Mouse (Mus musculus) kidney, adult 8-10 months (tissue): ENCODE data around the gene Celf2.

Source experiments
- DNase-seq, 2 experiments: peaks; one replicate each; pipeline ENCODE4 v3.0.0; 2022

Gene Celf2

GRCm38 (mm10) chr2:7006816-7007215 lies 502.5 kb downstream of the Celf2 start:
- no peak for DNase-seq

- no peak for DNase-seq
Measured at GRCm38 (mm10) chr2:7001967-7002366, 507.4 kb downstream of the Celf2 start.

- no peak for DNase-seq
Measured at GRCm38 (mm10) chr2:6991010-6991421, 518.3 kb downstream of the Celf2 start.

GRCm38 (mm10) chr2:6985706-6986105 lies 523.7 kb downstream of the Celf2 start:
- DNase-seq: no peak

- no peak for DNase-seq
Measured at GRCm38 (mm10) chr2:6983902-6984301, 525.5 kb downstream of the Celf2 start.

- DNase-seq: no peak
Measured at GRCm38 (mm10) chr2:6976300-6976699, 533.1 kb downstream of the Celf2 start.

GRCm38 (mm10) chr2:6969228-6969627 lies 540.1 kb downstream of the Celf2 start:
- DNase-seq: no peak

GRCm38 (mm10) chr2:6965243-6965642 lies 544.1 kb downstream of the Celf2 start:
- DNase-seq: no peak

- DNase-seq: no peak
Measured at GRCm38 (mm10) chr2:6950702-6951101, 558.7 kb downstream of the Celf2 start.

GRCm38 (mm10) chr2:6945638-6946415 lies 563.5 kb downstream of the Celf2 start:
- peak in 1 of 2 experiments; percentile 4 for DNase-seq

- no peak for DNase-seq
Measured at GRCm38 (mm10) chr2:6943651-6944050, 565.7 kb downstream of the Celf2 start.

- DNase-seq: no peak
Measured at GRCm38 (mm10) chr2:6942635-6943390, 566.5 kb downstream of the Celf2 start.

- no peak for DNase-seq
Measured at GRCm38 (mm10) chr2:6939143-6939542, 570.2 kb downstream of the Celf2 start.

- no peak for DNase-seq
Measured at GRCm38 (mm10) chr2:6933130-6933529, 576.2 kb downstream of the Celf2 start.

GRCm38 (mm10) chr2:6927693-6928360 lies 581.5 kb downstream of the Celf2 start:
- DNase-seq: no peak

GRCm38 (mm10) chr2:6925505-6925904 lies 583.9 kb downstream of the Celf2 start:
- DNase-seq: no peak

- DNase-seq: peak in 1 of 2 experiments; percentile 4
Measured at GRCm38 (mm10) chr2:6923738-6924474, 585.5 kb downstream of the Celf2 start.

GRCm38 (mm10) chr2:6915386-6915785 lies 594.0 kb downstream of the Celf2 start:
- DNase-seq: no peak

GRCm38 (mm10) chr2:6913315-6913714 lies 596.0 kb downstream of the Celf2 start:
- DNase-seq: no peak

- no peak for DNase-seq
Measured at GRCm38 (mm10) chr2:6911932-6912331, 597.4 kb downstream of the Celf2 start.

GRCm38 (mm10) chr2:6909921-6910320 lies 599.4 kb downstream of the Celf2 start:
- DNase-seq: no peak

GRCm38 (mm10) chr2:6904411-6904810 lies 605.0 kb downstream of the Celf2 start:
- no peak for DNase-seq

- no peak for DNase-seq
Measured at GRCm38 (mm10) chr2:6903251-6903763, 606.1 kb downstream of the Celf2 start.
